In the genomic region with DNA sequence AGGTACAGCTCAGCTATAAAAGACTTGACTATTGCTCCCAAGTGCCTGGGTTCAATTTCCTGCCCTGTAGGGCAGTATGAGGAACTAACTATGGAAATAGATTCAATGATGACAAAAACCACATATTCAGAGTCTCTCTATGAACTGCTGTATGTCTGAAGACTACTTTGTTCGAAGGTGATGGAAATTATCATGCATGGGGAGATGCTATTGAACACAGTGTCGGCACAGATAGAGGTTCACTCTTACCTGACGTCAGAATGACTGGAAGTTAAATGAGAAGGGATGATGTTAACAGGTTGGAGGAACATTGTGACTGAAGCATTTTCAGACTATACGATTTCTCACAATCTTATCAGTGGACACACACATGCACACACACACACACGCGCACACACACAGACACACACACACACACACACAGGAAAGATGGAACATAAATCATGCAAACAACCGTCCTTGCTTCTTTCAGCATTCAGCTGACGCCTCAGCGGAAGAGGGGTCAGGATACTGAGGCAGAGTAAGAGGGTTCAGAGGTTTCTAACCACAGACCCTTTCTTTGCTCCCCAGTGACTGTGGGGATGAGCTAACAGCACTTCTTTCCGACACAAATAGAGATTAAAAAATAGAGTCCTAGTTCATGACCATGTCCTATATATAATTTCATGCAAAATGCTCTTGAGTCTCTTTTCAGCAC, we compare ENCODE assay signal across 22 mouse cellular contexts.
DNase-seq lines count a peak whose midpoint lies in the region; ATAC-seq and TF ChIP-seq lines count a peak whose summit lies in the region.
"Had no signal": no experiment of that assay in that cellular context is flagged by ENCODE, and none has a peak within 500 bp of the region (broad histone marks: within the 10 kb centered on the region; RNA-seq: fewer than 3 reads in every experiment).

No protein-coding gene starts in this region.

- no peaks in the 10 kb centered on the region; the same call in 1 of the 2 replicates for H3K27me3 ChIP-seq in splenic B cell, adult 2 months (ENCODE audit: control insufficient read depth, insufficient read depth, low read length, poor library complexity, severe bottlenecking)
- H3K27me3 ChIP-seq in hindbrain, postnatal 0 days (ENCODE audit: insufficient read depth, low read length): no peaks in the 10 kb centered on the region
- H3K27me3 ChIP-seq in forebrain, embryonic 12.5 days: no peaks in the 10 kb centered on the region
- H3K27me3 ChIP-seq: liver, embryonic 12.5 days; midbrain, embryonic 12.5 days had no signal

- H3K9me3 ChIP-seq in hindbrain, postnatal 0 days (ENCODE audit: low read length): no peaks in the 10 kb centered on the region
- H3K9me3 ChIP-seq in forebrain, embryonic 12.5 days: no peaks in the 10 kb centered on the region
- H3K9me3 ChIP-seq: forebrain, embryonic 10.5 days; liver, embryonic 12.5 days; midbrain, embryonic 12.5 days had no signal

- TF ChIP-seq CTCF in hindbrain, postnatal 0 days (IDR thresholded peaks at IDR 0.05; ENCODE audit: low read depth): no peak

- H3K4me1 ChIP-seq in hindbrain, postnatal 0 days (ENCODE audit: insufficient read depth, low read length): no peaks in the 10 kb centered on the region
- no peaks in the 10 kb centered on the region for H3K4me1 ChIP-seq in forebrain, embryonic 12.5 days
- H3K4me1 ChIP-seq: forebrain, embryonic 10.5 days; liver, embryonic 12.5 days; midbrain, embryonic 12.5 days had no signal

- no peak overlapping the region for H3K4me3 ChIP-seq in hindbrain, postnatal 0 days (ENCODE audit: low read length)
- no peak overlapping the region for H3K4me3 ChIP-seq in forebrain, embryonic 12.5 days (replicated peaks)
- H3K4me3 ChIP-seq: forebrain, embryonic 10.5 days; heart, adult 2 months; liver, embryonic 12.5 days; midbrain, embryonic 12.5 days had no signal

- ATAC-seq in inflammation-experienced regulatory T-cells, adult 6 months: peak; percentile 68
- ATAC-seq in hindbrain, postnatal 0 days: no peak
- ATAC-seq in frontal cortex, adult (ENCODE audit: low TSS enrichment): no peak
- no peak for ATAC-seq in forebrain, embryonic 12.5 days (ENCODE audit: low FRiP score)
- ATAC-seq: hindbrain, embryonic 16.5 days; liver, embryonic 12.5 days had no signal

- DNase-seq in CD4-positive, CD25-positive, alpha-beta regulatory T cell, adult 2 months (ENCODE audit: low read depth, low spot score): peak; percentile 40
- peak; percentile 7 for DNase-seq in T-cell, adult 2 months (ENCODE audit: low spot score)
- peak; percentile 38 for DNase-seq in splenic B cell, adult 2 months (ENCODE audit: low read depth, low spot score)
- no peak for DNase-seq in hindbrain, postnatal 0 days (ENCODE audit: low spot score)
- DNase-seq: adrenal gland, postnatal 36 days; cerebellum, adult 18-20 months; cerebellum, postnatal 36 days; gastrocnemius, postnatal 10 days; heart, adult 2 months; heart, postnatal 36 days; kidney, adult 8-10 months; kidney, postnatal 25 days; lung, embryonic 14.5 days; lung, postnatal 4 days had no signal

- no peaks in the 10 kb centered on the region for H3K36me3 ChIP-seq in splenic B cell, adult 2 months (ENCODE audit: control insufficient read depth, insufficient read depth, low read length, poor library complexity, severe bottlenecking)
- no peaks in the 10 kb centered on the region for H3K36me3 ChIP-seq in hindbrain, postnatal 0 days (ENCODE audit: insufficient read depth, low read length)
- no peaks in the 10 kb centered on the region for H3K36me3 ChIP-seq in forebrain, embryonic 12.5 days (replicated peaks)
- H3K36me3 ChIP-seq: forebrain, embryonic 10.5 days; G1E; liver, embryonic 12.5 days; midbrain, embryonic 12.5 days had no signal

- WGBS in hindbrain, postnatal 0 days: 89% methylated on average over 10 of the region's 10 CpGs
- WGBS in forebrain, embryonic 12.5 days: 87% methylated on average over 10 of the region's 10 CpGs

- no peak overlapping the region for H3K27ac ChIP-seq in hindbrain, postnatal 0 days
- H3K27ac ChIP-seq in forebrain, embryonic 12.5 days: no peak overlapping the region
- H3K27ac ChIP-seq: forebrain, embryonic 10.5 days; heart, adult 2 months; liver, embryonic 12.5 days; midbrain, embryonic 12.5 days had no signal

- H3K4me2 ChIP-seq in hindbrain, postnatal 0 days (ENCODE audit: low read depth, low read length): no peak overlapping the region
- no peak overlapping the region for H3K4me2 ChIP-seq in forebrain, embryonic 12.5 days
- H3K4me2 ChIP-seq: liver, embryonic 12.5 days; lung, embryonic 14.5 days; midbrain, embryonic 12.5 days had no signal

- H3K9ac ChIP-seq in hindbrain, postnatal 0 days (replicated peaks; ENCODE audit: low read length): no peak overlapping the region
- no peak overlapping the region for H3K9ac ChIP-seq in forebrain, embryonic 12.5 days
- H3K9ac ChIP-seq: liver, embryonic 12.5 days; lung, embryonic 14.5 days; midbrain, embryonic 12.5 days had no signal
